Mouse (Mus musculus): Measurements from ENCODE around the gene Gria3. TPM values are rescaled to one million over a fixed set of nuclear protein-coding genes. Genes with fewer than 3 reads are reported as not detected.

Gria3 gene
- total and polyA plus RNA-seq, 3 experiments = 0.49 to 1.1 (median 0.98) TPM

- Histone ChIP-seq H3K4me1 (ENCODE audit: control insufficient read depth, insufficient read depth, low read length) (no peaks in the 10 kb centered on the region), H3K9ac (ENCODE audit: low read depth, low read length) (no peak overlapping the region), H3K27me3 (ENCODE audit: control insufficient read depth, insufficient read depth, low read length) (no peaks in the 10 kb centered on the region), H3K79me2 (replicated peaks; ENCODE audit: control insufficient read depth, insufficient read depth, low read length) (no peaks in the 10 kb centered on the region), H3K27ac (no peak overlapping the region), H3K4me3 (no peak overlapping the region), H3K36me3 (ENCODE audit: control insufficient read depth, insufficient read depth, low read length) (no peaks in the 10 kb centered on the region)
- TF ChIP-seq EP300 (IDR thresholded peaks at IDR 0.05; ENCODE audit: insufficient read depth, low read depth, low read length) (no peak), CTCF (IDR thresholded peaks at IDR 0.05) (no peak), POLR2A (IDR thresholded peaks at IDR 0.05; ENCODE audit: insufficient read depth, low read depth, low read length) (no peak)
- DNase-seq = no peak
- intact Hi-C loops (cut with DNase I) = no loop called here
- 52% methylated on average over 1 of the region's 1 CpGs for WGBS
Measured at GRCm38 (mm10) chrX:41507959-41508358, 107.3 kb downstream of the Gria3 start.

GRCm38 (mm10) chrX:41514982-41515381 lies 114.3 kb downstream of the Gria3 start:
- Histone ChIP-seq H3K4me3 (no peak overlapping the region), H3K9ac (ENCODE audit: low read depth, low read length) (no peak overlapping the region), H3K4me1 (ENCODE audit: control insufficient read depth, insufficient read depth, low read length) (no peaks in the 10 kb centered on the region), H3K27ac (no peak overlapping the region), H3K79me2 (replicated peaks; ENCODE audit: control insufficient read depth, insufficient read depth, low read length) (no peaks in the 10 kb centered on the region), H3K36me3 (ENCODE audit: control insufficient read depth, insufficient read depth, low read length) (no peaks in the 10 kb centered on the region), H3K27me3 (ENCODE audit: control insufficient read depth, insufficient read depth, low read length) (no peaks in the 10 kb centered on the region)
- no peak for DNase-seq
- TF ChIP-seq CTCF (IDR thresholded peaks at IDR 0.05) (no peak), EP300 (IDR thresholded peaks at IDR 0.05; ENCODE audit: insufficient read depth, low read depth, low read length) (no peak), POLR2A (IDR thresholded peaks at IDR 0.05; ENCODE audit: insufficient read depth, low read depth, low read length) (no peak)
- WGBS = 45% methylated on average over 3 of the region's 3 CpGs
- intact Hi-C loops (cut with DNase I) = no loop called here

- H3K4me3 ChIP-seq = no peak overlapping the region
- WGBS = 62% methylated on average over 2 of the region's 2 CpGs
- TF ChIP-seq POLR2A (IDR thresholded peaks at IDR 0.05; ENCODE audit: insufficient read depth, low read depth, low read length) (no peak), EP300 (IDR thresholded peaks at IDR 0.05; ENCODE audit: insufficient read depth, low read depth, low read length) (no peak), CTCF (IDR thresholded peaks at IDR 0.05) (no peak)
- no peak for DNase-seq
- H3K9ac ChIP-seq (ENCODE audit: low read depth, low read length) = no peak overlapping the region
- no peaks in the 10 kb centered on the region for H3K79me2 ChIP-seq (replicated peaks; ENCODE audit: control insufficient read depth, insufficient read depth, low read length)
- no peak overlapping the region for H3K27ac ChIP-seq
- intact Hi-C loops (cut with DNase I) = no loop called here
- H3K27me3 ChIP-seq (ENCODE audit: control insufficient read depth, insufficient read depth, low read length) = no peaks in the 10 kb centered on the region
- no peaks in the 10 kb centered on the region for H3K4me1 ChIP-seq (ENCODE audit: control insufficient read depth, insufficient read depth, low read length)
- no peaks in the 10 kb centered on the region for H3K36me3 ChIP-seq (ENCODE audit: control insufficient read depth, insufficient read depth, low read length)
Measured at GRCm38 (mm10) chrX:41532511-41532910, 131.9 kb downstream of the Gria3 start.

- H3K79me2 ChIP-seq (replicated peaks; ENCODE audit: control insufficient read depth, insufficient read depth, low read length) = no peaks in the 10 kb centered on the region
- no peaks in the 10 kb centered on the region for H3K4me1 ChIP-seq (ENCODE audit: control insufficient read depth, insufficient read depth, low read length)
- intact Hi-C loops (cut with DNase I) = no loop called here
- H3K9ac ChIP-seq (ENCODE audit: low read depth, low read length) = no peak overlapping the region
- TF ChIP-seq CTCF (IDR thresholded peaks at IDR 0.05) = no peak
- TF ChIP-seq EP300 (IDR thresholded peaks at IDR 0.05; ENCODE audit: insufficient read depth, low read depth, low read length) = no peak
- TF ChIP-seq POLR2A (IDR thresholded peaks at IDR 0.05; ENCODE audit: insufficient read depth, low read depth, low read length) = no peak
- DNase-seq = no peak
- H3K36me3 ChIP-seq (ENCODE audit: control insufficient read depth, insufficient read depth, low read length) = no peaks in the 10 kb centered on the region
- 67% methylated on average over 2 of the region's 2 CpGs for WGBS
- H3K27ac ChIP-seq = no peak overlapping the region
- no peaks in the 10 kb centered on the region for H3K27me3 ChIP-seq (ENCODE audit: control insufficient read depth, insufficient read depth, low read length)
- H3K4me3 ChIP-seq = no peak overlapping the region
Measured at GRCm38 (mm10) chrX:41535886-41536285, 135.2 kb downstream of the Gria3 start.

GRCm38 (mm10) chrX:41562296-41563060 lies 161.8 kb downstream of the Gria3 start:
- Histone ChIP-seq H3K36me3 (ENCODE audit: control insufficient read depth, insufficient read depth, low read length) (no peaks in the 10 kb centered on the region), H3K9ac (ENCODE audit: low read depth, low read length) (no peak overlapping the region), H3K27me3 (ENCODE audit: control insufficient read depth, insufficient read depth, low read length) (no peaks in the 10 kb centered on the region), H3K27ac (no peak overlapping the region), H3K4me3 (no peak overlapping the region), H3K79me2 (replicated peaks; ENCODE audit: control insufficient read depth, insufficient read depth, low read length) (no peaks in the 10 kb centered on the region), H3K4me1 (ENCODE audit: control insufficient read depth, insufficient read depth, low read length) (no peaks in the 10 kb centered on the region)
- DNase-seq = no peak
- TF ChIP-seq POLR2A (IDR thresholded peaks at IDR 0.05; ENCODE audit: insufficient read depth, low read depth, low read length) (no peak), EP300 (IDR thresholded peaks at IDR 0.05; ENCODE audit: insufficient read depth, low read depth, low read length) (no peak), CTCF (IDR thresholded peaks at IDR 0.05) (no peak)
- intact Hi-C loops (cut with DNase I) = no loop called here
- 62% methylated on average over 6 of the region's 6 CpGs for WGBS

- no peak overlapping the region for H3K4me3 ChIP-seq
- no peaks in the 10 kb centered on the region for H3K4me1 ChIP-seq (ENCODE audit: control insufficient read depth, insufficient read depth, low read length)
- no peak for DNase-seq
- H3K36me3 ChIP-seq (ENCODE audit: control insufficient read depth, insufficient read depth, low read length) = no peaks in the 10 kb centered on the region
- no peaks in the 10 kb centered on the region for H3K79me2 ChIP-seq (replicated peaks; ENCODE audit: control insufficient read depth, insufficient read depth, low read length)
- intact Hi-C loops (cut with DNase I) = no loop called here
- no peak overlapping the region for H3K9ac ChIP-seq (ENCODE audit: low read depth, low read length)
- WGBS = 75% methylated on average over 2 of the region's 2 CpGs
- no peaks in the 10 kb centered on the region for H3K27me3 ChIP-seq (ENCODE audit: control insufficient read depth, insufficient read depth, low read length)
- no peak overlapping the region for H3K27ac ChIP-seq
- TF ChIP-seq CTCF (IDR thresholded peaks at IDR 0.05) = no peak
- no peak for TF ChIP-seq EP300 (IDR thresholded peaks at IDR 0.05; ENCODE audit: insufficient read depth, low read depth, low read length)
- no peak for TF ChIP-seq POLR2A (IDR thresholded peaks at IDR 0.05; ENCODE audit: insufficient read depth, low read depth, low read length)
Measured at GRCm38 (mm10) chrX:41564898-41565297, 164.2 kb downstream of the Gria3 start.
